Mouse (Mus musculus) hindbrain, embryonic 16.5 days (tissue): ENCODE data around the gene 4933411K16Rik. TPM values are rescaled to one million over a fixed set of nuclear protein-coding genes. Genes with fewer than 3 reads are reported as not detected.
"Not testable (repeated sequence)": the region's sequence is repeated elsewhere in the genome, so short reads cannot be mapped to it uniquely, and the experiment has no call there.

Experiments
- ATAC-seq: fragments of 200-750 bp; cut with Nextera tagmentation; 2 replicates; pipeline ENCODE4 v1.8.0; 2017; ENCODE audit warnings: moderate TSS enrichment, moderate library complexity
- H3K27ac ChIP-seq: fragments of 300-500 bp; sonication (generic); 2 replicates; pipeline ENCODE4 v1.5.1; 2014; ENCODE audit warnings: low read depth, mild to moderate bottlenecking, control low read depth, low read length, moderate library complexity
- H3K27me3 ChIP-seq: fragments of 300-500 bp; sonication (generic); replicated peaks from 2 replicates; pipeline ENCODE4 v1.6.1; 2014; ENCODE audit warnings: low read length; ENCODE audit not compliant: control insufficient read depth, insufficient read depth
- H3K36me3 ChIP-seq: fragments of 300-500 bp; sonication (generic); 2 replicates; pipeline ENCODE4 v1.6.1; 2014; ENCODE audit warnings: mild to moderate bottlenecking, low read length, moderate library complexity, mixed read lengths; ENCODE audit not compliant: control insufficient read depth, insufficient read depth
- H3K4me1 ChIP-seq: fragments of 300-500 bp; sonication (generic); 2 replicates; pipeline ENCODE4 v1.6.1; 2014; ENCODE audit warnings: low read depth, low read length; ENCODE audit not compliant: control insufficient read depth, insufficient read depth
- H3K4me2 ChIP-seq: fragments of 300-500 bp; sonication (generic); 2 replicates; pipeline ENCODE4 v1.6.1; 2014; ENCODE audit warnings: mild to moderate bottlenecking, low read length, control low read depth, moderate library complexity
- H3K4me3 ChIP-seq: fragments of 300-500 bp; sonication (generic); 2 replicates; pipeline ENCODE4 v1.5.1; 2014; ENCODE audit warnings: mild to moderate bottlenecking, low read length, control low read depth, moderate library complexity
- H3K9ac ChIP-seq: fragments of 300-500 bp; sonication (generic); 2 replicates; pipeline ENCODE4 v1.6.1; 2014; ENCODE audit warnings: low read depth, mild to moderate bottlenecking, control low read depth, low read length, moderate library complexity
- H3K9me3 ChIP-seq: fragments of 300-500 bp; sonication (generic); 2 replicates; pipeline ENCODE4 v1.6.1; 2014; ENCODE audit warnings: mild to moderate bottlenecking, low read length, moderate library complexity; ENCODE audit not compliant: control insufficient read depth
- WGBS: fragments of 180-500 bp; shearing (Covaris S2); extraction: QIAGEN DNeasy Blood & Tissue Kit; methylation state at CpG from one replicate; pipeline ENCODE4 v1.1.7; 2014; 5-methylcytosine and 5-hydroxymethylcytosine counted together
- polyA plus RNA-seq: library from polyadenylated mRNA; unstranded; fragments of >200 nt; fragmentation: Nextera tagmentation; extraction: Ambion mirVana; gene quantifications from 2 replicates; pipeline ENCODE4 v1.2.1, GENCODE M21; 2015

The 4933411K16Rik gene
- polyA plus RNA-seq, 1 experiment from 2014 or later, result not detected

DNA sequence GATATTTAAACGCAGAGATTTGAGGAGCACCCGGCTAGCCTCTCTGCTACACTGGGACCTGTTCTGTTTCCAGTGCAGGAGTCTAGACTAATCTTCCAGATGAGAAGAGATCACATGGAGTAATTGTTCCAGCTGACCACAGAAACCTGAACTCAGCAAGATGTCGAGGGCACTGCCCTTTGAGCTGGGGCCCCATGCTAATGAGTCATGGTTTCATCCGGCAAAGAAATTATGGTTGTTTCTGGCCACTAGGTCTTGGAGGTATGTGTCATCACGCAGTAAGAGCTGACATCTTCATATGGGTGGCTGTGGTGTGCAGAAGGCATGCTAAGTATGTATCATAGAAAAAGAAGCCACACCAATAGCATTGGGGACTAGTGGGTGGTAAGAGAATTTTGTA, 27.9 kb downstream of the 4933411K16Rik start:
- no peak overlapping the region for H3K4me2 ChIP-seq
- no peak overlapping the region for H3K9ac ChIP-seq
- H3K4me3 ChIP-seq, result no peak overlapping the region
- ATAC-seq, result no peak
- H3K36me3 ChIP-seq, result peaks cover 14% of the 10 kb centered on the region
- whole genome bisulfite sequencing, result 75% methylated on average over 5 of the region's 5 CpGs
- H3K4me1 ChIP-seq, result no peaks in the 10 kb centered on the region
- no peaks in the 10 kb centered on the region for H3K27me3 ChIP-seq
- no peaks in the 10 kb centered on the region for H3K9me3 ChIP-seq
- H3K27ac ChIP-seq, result no peak overlapping the region

DNA sequence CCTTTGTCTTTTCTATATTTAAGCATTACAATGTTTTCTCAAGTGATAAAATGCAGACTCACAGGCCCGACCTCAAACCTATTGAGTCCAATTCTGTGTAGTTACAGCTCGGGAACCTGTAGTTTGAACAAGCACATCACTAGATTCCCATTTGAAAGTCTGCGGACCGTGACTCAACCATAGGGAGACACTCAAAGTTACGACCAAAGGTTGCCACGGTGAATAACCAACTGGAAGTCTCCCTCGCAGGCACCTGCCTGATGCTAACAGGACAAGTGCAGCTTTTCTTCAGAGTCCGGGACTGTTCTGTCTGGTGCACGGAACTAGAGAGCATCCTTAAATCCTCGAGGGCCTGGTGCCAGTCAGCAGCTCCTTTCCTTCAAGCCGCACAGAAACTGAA, 28.4 kb downstream of the 4933411K16Rik start:
- Histone ChIP-seq H3K36me3 (peaks cover 9% of the 10 kb centered on the region), H3K27ac (no peak overlapping the region), H3K9ac (no peak overlapping the region), H3K27me3 (no peaks in the 10 kb centered on the region), H3K4me1 (peaks cover 1% of the 10 kb centered on the region; the same call in 1 of the 2 replicates), H3K9me3 (no peaks in the 10 kb centered on the region), H3K4me2 (no peak overlapping the region), H3K4me3 (no peak overlapping the region)
- 74% methylated on average over 11 of the region's 11 CpGs for WGBS
- ATAC-seq, result no peak

DNA sequence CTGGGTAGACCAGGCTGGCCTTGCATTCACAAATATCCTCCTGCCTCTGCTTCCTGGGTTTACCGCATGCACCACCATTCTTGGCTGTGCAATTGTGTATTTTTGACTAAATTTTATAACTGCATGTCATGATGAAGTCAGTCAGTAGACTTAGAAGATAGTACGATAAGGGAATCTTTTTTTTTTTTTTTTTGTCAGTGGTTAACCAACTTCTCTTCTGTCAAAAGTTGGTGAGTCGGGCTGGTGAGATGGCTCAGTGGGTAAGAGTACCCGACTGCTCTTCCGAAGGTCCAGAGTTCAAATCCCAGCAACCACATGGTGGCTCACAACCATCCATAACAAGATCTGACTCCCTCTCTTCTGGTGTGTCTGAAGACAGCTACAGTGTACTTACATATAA, 29.6 kb downstream of the 4933411K16Rik start:
- H3K4me2 ChIP-seq, H3K9me3 ChIP-seq, H3K4me1 ChIP-seq, H3K36me3 ChIP-seq, H3K27me3 ChIP-seq, ATAC-seq, H3K27ac ChIP-seq, H3K4me3 ChIP-seq, H3K9ac ChIP-seq: not testable (repeated sequence)
- 98% methylated on average over 5 of the region's 5 CpGs for WGBS

GRCm38 (mm10) chr19:42085690-42086089, 33.6 kb downstream of the 4933411K16Rik start:
- Histone ChIP-seq H3K4me2 (peak overlapping the region; percentile 86), H3K4me3 (peak overlapping the region; percentile 90), H3K27me3 (no peaks in the 10 kb centered on the region), H3K4me1 (peaks cover 14% of the 10 kb centered on the region), H3K9ac (peak overlapping the region; percentile 94), H3K36me3 (no peaks in the 10 kb centered on the region), H3K27ac (peak overlapping the region; percentile 78), H3K9me3 (no peaks in the 10 kb centered on the region)
- 5% methylated on average over 10 of the region's 10 CpGs for WGBS
- ATAC-seq, result no peak

- peak; percentile 83 for ATAC-seq
- Histone ChIP-seq H3K27ac (peak within 1 kb of the TSS; percentile 78), H3K36me3 (no peaks in the 10 kb centered on the region), H3K27me3 (no peaks in the 10 kb centered on the region), H3K4me3 (peak within 1 kb of the TSS; percentile 90), H3K4me1 (peaks cover 15% of the 10 kb centered on the region), H3K9ac (peak within 1 kb of the TSS; percentile 94), H3K9me3 (no peaks in the 10 kb centered on the region), H3K4me2 (peak within 1 kb of the TSS; percentile 86)
- 0% methylated on average over 21 of the region's 21 CpGs for WGBS
Measured at GRCm38 (mm10) chr19:42086166-42086565, 34.1 kb downstream of the 4933411K16Rik start, which contains the start of gene Morn4. TSS of gene Morn4 (minus strand) at chr19:42086357.

GRCm38 (mm10) chr19:42089103-42089747, 37.2 kb downstream of the 4933411K16Rik start:
- peak overlapping the region; percentile 74 for H3K27ac ChIP-seq
- no peaks in the 10 kb centered on the region for H3K36me3 ChIP-seq
- peaks cover 25% of the 10 kb centered on the region for H3K4me1 ChIP-seq
- 20% methylated on average over 14 of the region's 14 CpGs for WGBS
- peak overlapping the region; percentile 75 for H3K4me2 ChIP-seq
- H3K27me3 ChIP-seq, result no peaks in the 10 kb centered on the region
- ATAC-seq, result no peak
- H3K9me3 ChIP-seq, result no peaks in the 10 kb centered on the region
- H3K4me3 ChIP-seq, result peak overlapping the region; percentile 99
- peak overlapping the region; percentile 22; the same call in 1 of the 2 replicates for H3K9ac ChIP-seq

GRCm38 (mm10) chr19:42089748-42090595, 37.9 kb downstream of the 4933411K16Rik start, which contains the start of gene Pi4k2a:
TSS of gene Pi4k2a (plus strand) at chr19:42090470.
- Histone ChIP-seq H3K4me2 (peak within 1 kb of the TSS; percentile 80), H3K27ac (peak within 1 kb of the TSS; percentile 90), H3K27me3 (no peaks in the 10 kb centered on the region), H3K9ac (peak within 1 kb of the TSS; percentile 94), H3K4me1 (peaks cover 25% of the 10 kb centered on the region), H3K4me3 (peak within 1 kb of the TSS; percentile 99), H3K36me3 (no peaks in the 10 kb centered on the region), H3K9me3 (no peaks in the 10 kb centered on the region)
- under 1% methylated on average over 36 of the region's 55 CpGs for WGBS
- peak; percentile 98 for ATAC-seq

DNA sequence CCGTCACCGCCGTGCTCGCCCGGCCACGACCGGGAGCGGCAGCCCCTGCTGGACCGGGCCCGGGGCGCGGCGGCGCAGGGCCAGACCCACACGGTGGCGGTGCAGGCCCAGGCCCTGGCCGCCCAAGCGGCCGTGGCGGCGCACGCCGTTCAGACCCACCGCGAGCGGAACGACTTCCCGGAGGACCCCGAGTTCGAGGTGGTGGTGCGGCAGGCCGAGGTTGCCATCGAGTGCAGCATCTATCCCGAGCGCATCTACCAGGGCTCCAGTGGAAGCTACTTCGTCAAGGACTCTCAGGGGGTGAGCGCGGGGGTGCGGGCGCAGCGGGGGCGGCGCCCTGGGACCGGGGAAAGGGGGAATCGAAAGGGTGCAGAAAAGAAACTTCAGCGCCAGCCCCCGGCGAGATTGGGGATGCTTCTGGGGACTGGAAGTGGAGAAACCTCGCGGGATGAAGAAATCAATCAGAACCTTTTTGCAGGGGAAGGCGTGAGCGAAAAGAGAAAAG, 38.6 kb downstream of the 4933411K16Rik start:
- under 1% methylated on average over 52 of the region's 52 CpGs for WGBS

GRCm38 (mm10) chr19:42099406-42099805, 47.4 kb downstream of the 4933411K16Rik start:
- Histone ChIP-seq H3K9ac (no peak overlapping the region), H3K27ac (no peak overlapping the region), H3K4me1 (no peaks in the 10 kb centered on the region), H3K27me3 (no peaks in the 10 kb centered on the region), H3K4me2 (no peak overlapping the region), H3K36me3 (peaks cover 9% of the 10 kb centered on the region; the same call in 1 of the 2 replicates), H3K4me3 (no peak overlapping the region), H3K9me3 (no peaks in the 10 kb centered on the region)
- ATAC-seq, result no peak
- 94% methylated on average over 3 of the region's 3 CpGs for WGBS

More for the DNA sequence above, 38.6 kb downstream of the 4933411K16Rik start:
- no peaks in the 10 kb centered on the region for H3K36me3 ChIP-seq
- peaks cover 22% of the 10 kb centered on the region for H3K4me1 ChIP-seq
- no peaks in the 10 kb centered on the region for H3K27me3 ChIP-seq
- ATAC-seq, result peak; percentile 60
- no peaks in the 10 kb centered on the region for H3K9me3 ChIP-seq
- peak overlapping the region; percentile 90 for H3K27ac ChIP-seq
- peak overlapping the region; percentile 94 for H3K9ac ChIP-seq
- peak overlapping the region; percentile 99 for H3K4me3 ChIP-seq
- H3K4me2 ChIP-seq, result peak overlapping the region; percentile 80
